Mouse (Mus musculus) spleen, adult 2 months (tissue): ENCODE measurements around the gene Stum. TPM values are rescaled to one million over a fixed set of nuclear protein-coding genes. Genes with fewer than 3 reads are reported as not detected.

Experiments used
- DNase-seq, 2 experiments: peaks; one replicate each; pipeline versions ENCODE4 v3.0.0 to v3.0.0-alpha.2; 2012 to 2021; ENCODE audit warnings: low spot score in 2 of 2, low read depth in 1 of 2
- H3K27ac ChIP-seq: fragments of 200-500 bp; 2 replicates; pipeline ENCODE4 v1.5.1; 2012; ENCODE audit warnings: low read length, inconsistent platforms; ENCODE audit not compliant: insufficient read depth
- H3K27me3 ChIP-seq: fragments of 200-500 bp; 2 replicates; pipeline ENCODE4 v1.6.1; 2012; ENCODE audit warnings: mild to moderate bottlenecking, moderate library complexity, low read length, inconsistent platforms; ENCODE audit not compliant: control insufficient read depth, insufficient read depth
- H3K36me3 ChIP-seq: fragments of 200-500 bp; 2 replicates; pipeline ENCODE4 v1.6.1; 2012; ENCODE audit warnings: mild to moderate bottlenecking, low read length, inconsistent platforms; ENCODE audit not compliant: control insufficient read depth, insufficient read depth
- H3K4me1 ChIP-seq: fragments of 200-500 bp; 2 replicates; pipeline ENCODE4 v1.6.1; 2011; ENCODE audit warnings: inconsistent platforms; ENCODE audit not compliant: control insufficient read depth, insufficient read depth, insufficient read length
- H3K4me3 ChIP-seq: fragments of 200-500 bp; 2 replicates; pipeline ENCODE4 v1.5.1; 2011; ENCODE audit warnings: mild to moderate bottlenecking, inconsistent platforms; ENCODE audit not compliant: insufficient read depth, insufficient read length; ENCODE audit errors: extremely low read depth
- CTCF ChIP-seq: fragments of 200-500 bp; IDR thresholded peaks from 2 replicates; pipeline ENCODE4 v1.5.1; 2011; ENCODE audit warnings: mild to moderate bottlenecking, inconsistent platforms; ENCODE audit not compliant: insufficient read depth, insufficient read length, insufficient replicate concordance; ENCODE audit errors: extremely low read depth
- POLR2A ChIP-seq: fragments of 200-500 bp; IDR thresholded peaks from 2 replicates; pipeline ENCODE4 v1.6.1; 2011; ENCODE audit warnings: low read depth, low read length, inconsistent platforms
- WGBS: fragments of 180-500 bp; shearing (Covaris S2); methylation state at CpG from one replicate; pipeline ENCODE4 v1.1.7; 2018; 5-methylcytosine and 5-hydroxymethylcytosine counted together
- polyA plus RNA-seq: library from polyadenylated mRNA; depleted of rRNA; stranded (reverse); fragments of >200 nt; gene quantifications from 2 replicates; pipeline ENCODE4 v1.2.3, GENCODE M21; 2012

Gene Stum
- polyA plus RNA-seq, 1 experiment: 4.5 TPM

DNA sequence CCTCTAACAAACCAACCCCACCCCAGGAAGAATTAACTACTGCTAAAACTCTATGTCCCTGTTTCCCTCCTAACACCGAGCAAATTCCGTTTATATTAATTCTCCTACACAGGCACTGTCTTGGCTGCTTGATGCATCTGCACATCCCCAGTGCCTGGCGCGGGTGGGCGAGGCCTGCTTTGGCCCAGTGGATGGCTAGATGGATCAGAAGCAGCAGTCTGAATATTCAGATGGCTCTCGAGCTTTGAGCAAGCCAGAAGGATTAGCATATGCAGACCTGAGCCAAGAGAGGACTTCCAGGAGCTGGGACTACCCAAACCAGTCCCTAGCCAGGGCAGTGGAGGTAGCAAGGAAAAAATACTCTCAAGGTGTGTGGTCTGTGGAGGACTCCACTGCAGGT lies 3.0 kb downstream of the Stum start:
- 81% methylated on average over 6 of the region's 6 CpGs for WGBS
- Histone ChIP-seq H3K4me1 (peaks cover 4% of the 10 kb centered on the region), H3K36me3 (no peaks in the 10 kb centered on the region), H3K27ac (no peak overlapping the region), H3K27me3 (peaks cover 7% of the 10 kb centered on the region), H3K4me3 (no peak overlapping the region)
- TF ChIP-seq POLR2A (no peak), CTCF (no peak)
- DNase-seq: no peak

DNA sequence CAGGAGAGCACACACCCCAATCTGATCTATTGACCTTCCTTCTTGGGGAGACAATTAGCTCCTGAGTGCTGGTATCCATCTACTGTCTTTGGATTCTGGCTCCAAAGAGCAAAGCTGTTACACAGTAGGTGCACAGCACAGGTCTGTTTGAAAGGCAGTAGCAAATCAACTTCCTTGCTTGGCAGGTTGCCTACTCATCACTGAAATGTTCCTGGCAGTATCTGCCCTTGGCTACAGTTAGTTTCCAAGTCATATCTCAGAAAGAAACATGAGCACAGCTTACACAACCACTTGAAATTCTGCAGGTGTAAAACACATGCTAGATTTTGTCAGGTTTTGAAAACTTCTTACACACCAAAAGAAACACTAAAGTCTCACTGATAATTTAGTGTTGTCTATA lies 9.7 kb downstream of the Stum start:
- no peak overlapping the region for H3K27ac ChIP-seq
- TF ChIP-seq POLR2A (no peak), CTCF (no peak)
- H3K4me3 ChIP-seq: no peak overlapping the region
- no peaks in the 10 kb centered on the region for H3K4me1 ChIP-seq
- no peaks in the 10 kb centered on the region for H3K36me3 ChIP-seq
- DNase-seq: no peak
- H3K27me3 ChIP-seq: no peaks in the 10 kb centered on the region

DNA sequence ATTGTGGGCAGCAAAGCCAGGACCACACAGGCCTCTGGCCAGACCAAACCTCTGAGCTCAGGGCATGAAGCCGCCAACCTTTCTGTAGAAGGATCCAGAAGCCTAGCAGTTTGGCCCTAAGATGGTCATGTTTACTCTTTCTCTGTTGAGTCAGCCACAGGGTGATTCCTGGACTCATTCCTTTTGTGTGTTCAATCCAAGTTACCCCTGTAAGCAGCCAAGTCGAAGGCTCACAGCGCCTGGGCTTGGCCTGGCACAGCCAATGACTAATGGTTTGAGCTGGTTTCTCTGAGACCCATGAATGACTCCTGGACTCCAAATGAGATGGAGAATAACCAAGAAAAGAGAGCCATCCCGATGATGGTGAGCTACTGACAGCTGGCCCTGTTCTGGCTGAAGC lies 15.3 kb downstream of the Stum start:
- Histone ChIP-seq H3K4me1 (no peaks in the 10 kb centered on the region), H3K27ac (no peak overlapping the region), H3K36me3 (no peaks in the 10 kb centered on the region), H3K27me3 (no peaks in the 10 kb centered on the region), H3K4me3 (no peak overlapping the region)
- no peak for DNase-seq
- WGBS: 90% methylated on average over 4 of the region's 4 CpGs
- TF ChIP-seq POLR2A: no peak
- no peak for TF ChIP-seq CTCF

DNA sequence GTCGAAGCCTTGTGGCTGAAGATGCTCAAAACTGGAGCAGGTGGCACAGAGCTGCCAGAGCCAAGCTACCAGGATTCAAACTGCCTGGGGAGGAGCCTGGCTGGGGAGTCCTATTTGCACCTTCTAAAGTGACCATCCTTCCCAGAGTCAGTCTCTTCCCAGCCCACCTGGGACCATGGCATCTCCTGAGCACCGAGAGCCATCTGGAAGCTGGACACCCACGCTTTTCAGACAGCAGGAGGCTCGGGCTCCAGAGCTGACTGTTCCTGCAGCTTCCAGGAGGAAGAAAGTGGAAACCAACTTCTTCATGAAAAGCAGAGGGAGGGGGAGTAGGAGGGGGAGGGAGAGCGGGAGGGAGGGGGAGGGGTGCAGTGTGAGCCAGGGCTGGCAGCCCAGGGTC lies 17.7 kb downstream of the Stum start:
- no peaks in the 10 kb centered on the region for H3K27me3 ChIP-seq
- H3K4me3 ChIP-seq: no peak overlapping the region
- H3K4me1 ChIP-seq: no peaks in the 10 kb centered on the region
- TF ChIP-seq POLR2A: no peak
- no peak for TF ChIP-seq CTCF
- H3K27ac ChIP-seq: no peak overlapping the region
- 77% methylated on average over 5 of the region's 5 CpGs for WGBS
- no peak for DNase-seq
- no peaks in the 10 kb centered on the region for H3K36me3 ChIP-seq

DNA sequence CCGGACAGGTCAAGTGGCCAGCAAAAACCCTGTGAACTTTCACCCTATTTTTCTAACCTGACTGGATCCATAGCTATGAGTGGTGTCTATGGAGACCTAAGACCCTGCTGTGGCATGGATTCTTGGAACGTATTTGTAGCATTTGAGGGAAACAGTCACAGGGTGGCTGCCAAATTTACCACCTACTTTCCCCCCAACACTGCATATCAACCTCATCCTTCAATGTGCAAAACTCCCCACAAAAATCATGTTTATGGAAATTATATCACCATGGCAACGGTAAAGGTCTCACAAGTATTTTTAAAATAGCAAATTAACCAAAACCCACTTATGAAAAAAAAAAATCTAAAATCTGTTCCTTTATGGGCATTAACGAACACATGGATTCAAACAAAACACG lies 18.9 kb downstream of the Stum start:
- WGBS: 91% methylated on average over 5 of the region's 5 CpGs
- TF ChIP-seq CTCF: no peak
- no peak for TF ChIP-seq POLR2A
- Histone ChIP-seq H3K27ac (no peak overlapping the region), H3K27me3 (no peaks in the 10 kb centered on the region), H3K36me3 (no peaks in the 10 kb centered on the region), H3K4me1 (no peaks in the 10 kb centered on the region), H3K4me3 (no peak overlapping the region)
- no peak for DNase-seq

DNA sequence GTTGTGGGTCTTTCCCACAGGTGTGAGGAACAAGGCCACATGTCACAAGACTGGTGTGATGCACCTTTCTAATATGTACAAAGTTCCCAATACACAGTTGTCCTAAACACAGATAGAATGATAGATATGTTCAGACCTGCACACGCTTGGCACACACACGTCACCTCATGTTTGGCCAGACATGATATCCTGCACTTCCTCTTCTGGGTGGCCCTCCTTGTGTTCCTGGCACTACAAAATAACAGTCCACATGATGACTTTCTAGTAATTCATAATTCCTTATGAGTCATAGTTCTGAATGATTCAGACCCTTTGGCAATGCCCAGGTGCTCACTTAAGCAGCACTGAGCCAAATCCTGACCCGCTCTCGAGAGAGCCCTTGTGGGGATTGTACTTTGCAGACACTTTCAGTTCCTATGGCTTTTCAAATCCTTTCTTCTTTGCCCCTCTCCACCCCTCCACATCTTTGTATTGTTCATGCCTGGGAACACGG lies 20.3 kb downstream of the Stum start:
- no peak overlapping the region for H3K4me3 ChIP-seq
- no peaks in the 10 kb centered on the region for H3K27me3 ChIP-seq
- no peak for DNase-seq
- no peak overlapping the region for H3K27ac ChIP-seq
- 79% methylated on average over 5 of the region's 5 CpGs for WGBS
- no peaks in the 10 kb centered on the region for H3K36me3 ChIP-seq
- H3K4me1 ChIP-seq: no peaks in the 10 kb centered on the region
- TF ChIP-seq CTCF (no peak), POLR2A (no peak)

DNA sequence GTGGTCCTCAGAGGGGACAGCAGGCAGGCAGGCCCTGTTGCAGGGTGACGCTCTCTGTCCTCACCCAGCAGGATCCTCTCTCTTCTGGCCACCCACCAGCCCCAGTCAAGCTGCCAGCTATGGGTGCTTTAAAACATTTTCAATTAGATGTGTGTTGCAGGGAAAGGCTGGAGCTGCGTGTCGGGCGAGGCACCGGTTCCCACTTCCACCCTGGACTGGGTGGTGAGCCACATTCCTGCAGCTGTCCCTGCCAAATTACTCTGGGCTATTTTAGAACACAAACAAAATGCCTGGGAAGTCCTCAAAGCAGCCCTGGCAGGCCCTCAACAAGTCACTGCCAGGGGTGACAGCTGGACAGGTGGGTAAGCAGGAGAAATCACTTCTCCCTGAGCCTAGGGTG lies 20.9 kb downstream of the Stum start:
- WGBS: 97% methylated on average over 5 of the region's 5 CpGs
- H3K4me1 ChIP-seq: no peaks in the 10 kb centered on the region; the same call in 1 of the 2 replicates
- no peak overlapping the region for H3K4me3 ChIP-seq
- H3K27me3 ChIP-seq: no peaks in the 10 kb centered on the region
- no peaks in the 10 kb centered on the region for H3K36me3 ChIP-seq
- no peak for TF ChIP-seq POLR2A
- no peak for TF ChIP-seq CTCF
- no peak for DNase-seq
- no peak overlapping the region for H3K27ac ChIP-seq
